Comparison of ENCODE assay signal across 11 mouse cellular contexts in genomic region chr9:107381723-107382122, GRCm38 (mm10). TPM values are rescaled to one million over a fixed set of nuclear protein-coding genes. Genes with fewer than 3 reads are reported as not detected.
DNase-seq lines count a peak whose midpoint lies in the region; ATAC-seq and TF ChIP-seq lines count a peak whose summit lies in the region.
"Had no signal": no experiment of that assay in that cellular context is flagged by ENCODE, and none has a peak within 500 bp of the region (broad histone marks: within the 10 kb centered on the region; RNA-seq: fewer than 3 reads in every experiment).

No protein-coding gene starts in this region.

- peaks cover 7% of the 10 kb centered on the region; the same call in 1 of the 2 replicates for H3K4me1 ChIP-seq in limb, embryonic 14.5 days (ENCODE audit: control insufficient read depth, insufficient read depth, low read length)
- H3K4me1 ChIP-seq: embryonic facial prominence, embryonic 12.5 days had no signal

- peaks cover 82% of the 10 kb centered on the region for H3K27me3 ChIP-seq in limb, embryonic 14.5 days (ENCODE audit: control insufficient read depth, insufficient read depth, low read length)

- no peak for ATAC-seq in limb, embryonic 14.5 days (ENCODE audit: low FRiP score, low read depth)
- ATAC-seq: Patski had no signal

- H3K4me3 ChIP-seq in limb, embryonic 14.5 days (replicated peaks; ENCODE audit: low read length), result no peak overlapping the region
- H3K4me3 ChIP-seq: embryonic facial prominence, embryonic 12.5 days had no signal

- H3K27ac ChIP-seq in limb, embryonic 14.5 days (replicated peaks; ENCODE audit: low read depth, low read length), result no peak overlapping the region
- H3K27ac ChIP-seq: embryonic facial prominence, embryonic 12.5 days had no signal

- no peaks in the 10 kb centered on the region for H3K9me3 ChIP-seq in limb, embryonic 14.5 days (ENCODE audit: control insufficient read depth, low read length)
- H3K9me3 ChIP-seq: embryonic facial prominence, embryonic 12.5 days had no signal

- TF ChIP-seq POLR2A in limb, embryonic 14.5 days (IDR thresholded peaks at IDR 0.05; ENCODE audit: borderline replicate concordance, extremely low read depth, insufficient read depth, insufficient read length), result no peak

- H3K4me2 ChIP-seq in limb, embryonic 14.5 days (replicated peaks; ENCODE audit: low read depth, low read length, severe bottlenecking), result no peak overlapping the region
- H3K4me2 ChIP-seq: embryonic facial prominence, embryonic 12.5 days had no signal

- DNase-seq in kidney, adult 18-20 months, result peak; percentile 27
- DNase-seq in kidney, adult 9 months, result no peak
- peak; percentile 32 for DNase-seq in Muller cell, postnatal 12 days (ENCODE audit: inconsistent ontology term)
- DNase-seq in embryo, embryonic 9.5 days (ENCODE audit: extremely low spot score), result peak; percentile 66
- DNase-seq in limb, embryonic 14.5 days (ENCODE audit: low spot score), result peak; percentile 51
- DNase-seq in layer of hippocampus, postnatal 36 days, result no peak
- no peak for DNase-seq in natural killer cell, adult 2 months (ENCODE audit: low spot score in 2 of 2)
- DNase-seq in layer of hippocampus, postnatal 10 days (ENCODE audit: low spot score in 2 of 2), result no peak
- DNase-seq: midbrain, embryonic 14.5 days had no signal

- 5% methylated on average over 8 of the region's 8 CpGs for WGBS in limb, embryonic 14.5 days

- H3K36me3 ChIP-seq in limb, embryonic 14.5 days (ENCODE audit: control insufficient read depth, insufficient read depth, low read length), result no peaks in the 10 kb centered on the region
- H3K36me3 ChIP-seq: embryonic facial prominence, embryonic 12.5 days had no signal

- H3K9ac ChIP-seq in limb, embryonic 14.5 days (ENCODE audit: low read depth, low read length, severe bottlenecking), result no peak overlapping the region
- H3K9ac ChIP-seq: embryonic facial prominence, embryonic 12.5 days had no signal

RNA-seq across cellular contexts. Expression of gene Cacna2d2, which starts 17.7 kb away (rescaled TPM):
- 9.3 and 13.6 TPM in 2 replicates for polyA plus RNA-seq in limb, embryonic 14.5 days (2012; rRNA removed)
- polyA plus RNA-seq in limb, embryonic 14.5 days (2014; fragmentation: Nextera tagmentation; extraction: Ambion mirVana), result 0.29 and 0.57 TPM in 2 replicates
- 10 to 100 TPM; 17.5 to 23.3 TPM for total RNA-seq in layer of hippocampus, postnatal 36 days (2021)
- total RNA-seq in layer of hippocampus, postnatal 10 days (2021), result 10 to 100 TPM; 21.4 to 27.2 TPM

RNA-seq across cellular contexts. Expression of gene 6430571L13Rik, which starts 41.3 kb away (rescaled TPM):
- 1.0 and 1.1 TPM in 2 replicates for polyA plus RNA-seq in limb, embryonic 14.5 days (2012; rRNA removed)
- polyA plus RNA-seq in limb, embryonic 14.5 days (2014; fragmentation: Nextera tagmentation; extraction: Ambion mirVana), result 0.39 and 0.56 TPM in 2 replicates
- total RNA-seq in layer of hippocampus, postnatal 36 days (2021), result 1 to 10 TPM; 1.5 to 1.9 TPM
- 1 to 10 TPM; 2.5 to 3.2 TPM for total RNA-seq in layer of hippocampus, postnatal 10 days (2021)

RNA-seq across cellular contexts. Expression of gene Hemk1, which starts 43.6 kb away (rescaled TPM):
- polyA plus RNA-seq in limb, embryonic 14.5 days (2012; rRNA removed), result 24.9 and 32.9 TPM in 2 replicates
- 12.2 and 12.8 TPM in 2 replicates for polyA plus RNA-seq in limb, embryonic 14.5 days (2014; fragmentation: Nextera tagmentation; extraction: Ambion mirVana)
- total RNA-seq in layer of hippocampus, postnatal 36 days (2021), result 10 to 100 TPM; 17.2 to 19.5 TPM
- 10 to 100 TPM; 14.6 to 19.9 TPM for total RNA-seq in layer of hippocampus, postnatal 10 days (2021)

Comparison
In these comparisons a context has a peak if more than half of its experiments do, and no peak if none do; other contexts are left out.
1. DNase-seq: peak in kidney, adult 18-20 months (single experiment), Muller cell, postnatal 12 days (single experiment), embryo, embryonic 9.5 days (single experiment) and limb, embryonic 14.5 days (single experiment); none in kidney, adult 9 months (single experiment), layer of hippocampus, postnatal 36 days (0 of 2), natural killer cell, adult 2 months (0 of 2) and layer of hippocampus, postnatal 10 days (0 of 2).